Mouse (Mus musculus) heart, postnatal 14 days (tissue): ENCODE results near the gene Cfap100. TPM values are rescaled to one million over a fixed set of nuclear protein-coding genes. Genes with fewer than 3 reads are reported as not detected.
A peak's percentile ranks its signal among the peaks of the same experiment; 100 is the strongest.

Experiments
- DNase-seq, 2 experiments: peaks; one replicate each; pipeline ENCODE4 v3.0.0; 2021 to 2022
- intact Hi-C: fragments of 180-260 bp; cut with DNase I; formaldehyde crosslinking; loops from one replicate; pipeline ENCODE4 v1.15.1; 2025
- total RNA-seq, 2 experiments: library from RNA; stranded (reverse); gene quantifications; 2 replicates each; pipeline ENCODE4 v1.2.3; 2021

Cfap100 gene
- total RNA-seq, 2 experiments from 2014 or later: 0.14 TPM; not detected in 1

GRCm38 (mm10) chr6:90408632-90409031, 20.0 kb downstream of the Cfap100 start:
- intact Hi-C loops: no loop called here
- DNase-seq: no peak

GRCm38 (mm10) chr6:90397291-90397690, 31.3 kb downstream of the Cfap100 start:
- DNase-seq: no peak
- intact Hi-C loops: no loop called here

- intact Hi-C loops: no loop called here
- DNase-seq: no peak
These were observed 32.8 kb downstream of the Cfap100 start for GRCm38 (mm10) chr6:90395751-90396150.

GRCm38 (mm10) chr6:90393948-90394347, 34.6 kb downstream of the Cfap100 start:
- intact Hi-C loops: no loop called here
- no peak for DNase-seq

GRCm38 (mm10) chr6:90390629-90391028, 38.0 kb downstream of the Cfap100 start:
- intact Hi-C loops: no loop called here
- no peak for DNase-seq

- intact Hi-C loops: no loop called here
- no peak for DNase-seq
These were observed 47.1 kb downstream of the Cfap100 start for GRCm38 (mm10) chr6:90381465-90381864.

- no peak for DNase-seq
- intact Hi-C loops: no loop called here
These were observed 50.9 kb downstream of the Cfap100 start for GRCm38 (mm10) chr6:90377708-90378107.

GRCm38 (mm10) chr6:90374647-90375046, 54.0 kb downstream of the Cfap100 start:
- DNase-seq: no peak
- intact Hi-C loops: no loop called here

GRCm38 (mm10) chr6:90369725-90370553, 58.7 kb downstream of the Cfap100 start:
- peak; percentile 33 to 40 for DNase-seq
- intact Hi-C loops: no loop called here

GRCm38 (mm10) chr6:90368976-90369724, 59.4 kb downstream of the Cfap100 start, which contains the start of gene Zxdc:
Gene Zxdc (plus strand): TSS chr6:90369492.
- peak; percentile 99 to 100 for DNase-seq
- intact Hi-C loops: no loop called here

- DNase-seq: no peak
- intact Hi-C loops: no loop called here
These were observed 65.3 kb downstream of the Cfap100 start for GRCm38 (mm10) chr6:90363301-90363700.

- intact Hi-C loops: no loop called here
- peak in 1 of 2 experiments; percentile 25 for DNase-seq
These were observed 67.5 kb downstream of the Cfap100 start for GRCm38 (mm10) chr6:90360922-90361614.

- intact Hi-C loops: no loop called here
- DNase-seq: peak; percentile 59 to 62
These were observed 68.4 kb downstream of the Cfap100 start for GRCm38 (mm10) chr6:90360024-90360781.

GRCm38 (mm10) chr6:90359445-90359844, 69.2 kb downstream of the Cfap100 start:
- DNase-seq: no peak
- intact Hi-C loops: no loop called here

- DNase-seq: no peak
- intact Hi-C loops: no loop called here
These were observed 70.5 kb downstream of the Cfap100 start for GRCm38 (mm10) chr6:90358142-90358541.

Other genes with a start within 250 kb of the Cfap100 start
- gene V1ra8, start 226.0 kb downstream of the Cfap100 start, total RNA-seq: not detected
- not detected for gene Vmn1r53, start 204.4 kb downstream of the Cfap100 start, total RNA-seq
- not detected for gene Vmn1r54, start 182.5 kb downstream of the Cfap100 start, total RNA-seq
- gene BC048671, start 127.6 kb downstream of the Cfap100 start, total RNA-seq: not detected
- under 1 TPM in 1 of 2 experiments, not detected in 1; 0.12 TPM for gene Chst13, start 103.6 kb downstream of the Cfap100 start, total RNA-seq
- not detected for gene Uroc1, start 95.5 kb downstream of the Cfap100 start, total RNA-seq
- gene Zxdc, start 59.3 kb downstream of the Cfap100 start, total RNA-seq: 10 to 100 TPM; 15.8 to 16.3 TPM
- gene Klf15, start 33.8 kb upstream of the Cfap100 start, total RNA-seq: 10 to 100 TPM; 43.5 to 44.3 TPM
- gene Aldh1l1, start 57.6 kb upstream of the Cfap100 start, total RNA-seq: 1 to 10 TPM in 1 of 2 experiments, under 1 TPM in 1; 0.90 to 2.7 TPM
- gene Slc41a3, start 175.9 kb upstream of the Cfap100 start, total RNA-seq: 10 to 100 TPM; 45.1 to 46.8 TPM